ENCODE assay signal across 8 mouse cellular contexts in genomic region chr7:44547725-44548124, GRCm38 (mm10). TPM values are rescaled to one million over a fixed set of nuclear protein-coding genes. Genes with fewer than 3 reads are reported as not detected.
A peak's percentile ranks its signal among the peaks of the same experiment; 100 is the strongest.
DNase-seq lines count a peak whose midpoint lies in the region; ATAC-seq lines count a peak whose summit lies in the region.

No protein-coding gene starts in this region.

- peak overlapping the region; percentile 87; the same call in 1 of the 2 replicates for H3K27ac ChIP-seq in limb, embryonic 15.5 days

- H3K4me2 ChIP-seq in limb, embryonic 15.5 days, result peak overlapping the region; percentile 87

- H3K9me3 ChIP-seq in limb, embryonic 15.5 days, result no peaks in the 10 kb centered on the region

- peaks cover 45% of the 10 kb centered on the region for H3K36me3 ChIP-seq in limb, embryonic 15.5 days

- peaks cover 22% of the 10 kb centered on the region for H3K4me1 ChIP-seq in limb, embryonic 15.5 days

- peak overlapping the region; percentile 69 for H3K4me3 ChIP-seq in limb, embryonic 15.5 days

- no peaks in the 10 kb centered on the region for H3K27me3 ChIP-seq in limb, embryonic 15.5 days

- peak overlapping the region; percentile 55 for H3K9ac ChIP-seq in limb, embryonic 15.5 days

- no peak for ATAC-seq in limb, embryonic 15.5 days (ENCODE audit: insufficient number of reproducible peaks, low FRiP score, low TSS enrichment, low read depth)

- DNase-seq in cerebellum, adult 9-10 months, result peak; percentile 55
- no peak for DNase-seq in cerebellum, adult 11-12 months
- peak; percentile 25 for DNase-seq in thymus, postnatal 14 days
- DNase-seq in thymus, postnatal 10 days (ENCODE audit: low spot score in 2 of 2), result no peak
- DNase-seq in urinary bladder, postnatal 25 days (ENCODE audit: low spot score), result no peak
- DNase-seq in natural killer cell, adult 2 months (ENCODE audit: low spot score in 2 of 2), result no peak
- no peak for DNase-seq in frontal cortex, adult 2 months (ENCODE audit: extremely low spot score in 1 of 2, low spot score in 1 of 2)

- WGBS in limb, embryonic 15.5 days, result 24% methylated on average over 5 of the region's 5 CpGs

RNA-seq across cellular contexts. Expression of gene Pold1, which starts 0.9 kb away (rescaled TPM):
- 75.7 and 83.6 TPM in 2 replicates for polyA plus RNA-seq in limb, embryonic 15.5 days (2015; fragmentation: Nextera tagmentation; extraction: Ambion mirVana)
- 14.9 and 15.3 TPM in 2 replicates for polyA plus RNA-seq in frontal cortex, adult 2 months (2012; rRNA removed)

RNA-seq across cellular contexts. Expression of gene Nr1h2, which starts 6.0 kb away (rescaled TPM):
- polyA plus RNA-seq in limb, embryonic 15.5 days (2015; fragmentation: Nextera tagmentation; extraction: Ambion mirVana), result 71.9 and 79.8 TPM in 2 replicates
- 82.9 and 90.2 TPM in 2 replicates for polyA plus RNA-seq in frontal cortex, adult 2 months (2012; rRNA removed)

RNA-seq across cellular contexts. Expression of gene Spib, which starts 15.9 kb away (rescaled TPM):
- 0.70 and 0.72 TPM in 2 replicates for polyA plus RNA-seq in limb, embryonic 15.5 days (2015; fragmentation: Nextera tagmentation; extraction: Ambion mirVana)
- 0.08 and 0.11 TPM in 2 replicates for polyA plus RNA-seq in frontal cortex, adult 2 months (2012; rRNA removed)

RNA-seq across cellular contexts. Expression of gene Mybpc2, which starts 23.3 kb away (rescaled TPM):
- polyA plus RNA-seq in limb, embryonic 15.5 days (2015; fragmentation: Nextera tagmentation; extraction: Ambion mirVana), result 0.13 and 0.16 TPM in 2 replicates
- polyA plus RNA-seq in frontal cortex, adult 2 months (2012; rRNA removed), result 0.11 and 0.12 TPM in 2 replicates

RNA-seq across cellular contexts. Expression of gene Napsa, which starts 24.5 kb away (rescaled TPM):
- polyA plus RNA-seq in limb, embryonic 15.5 days (2015; fragmentation: Nextera tagmentation; extraction: Ambion mirVana), result 2.1 and 3.6 TPM in 2 replicates
- 0.40 and 0.54 TPM in 2 replicates for polyA plus RNA-seq in frontal cortex, adult 2 months (2012; rRNA removed)

Comparison
In these comparisons a context has a peak if more than half of its experiments do, and no peak if none do; other contexts are left out.
1. DNase-seq: peak in cerebellum, adult 9-10 months (single experiment) and thymus, postnatal 14 days (single experiment); none in cerebellum, adult 11-12 months (single experiment), thymus, postnatal 10 days (0 of 2), urinary bladder, postnatal 25 days (single experiment), natural killer cell, adult 2 months (0 of 2) and frontal cortex, adult 2 months (0 of 2).